Mouse (Mus musculus) thymus, adult 2 months (tissue): ENCODE data around the gene Yipf6. TPM values are rescaled to one million over a fixed set of nuclear protein-coding genes. Genes with fewer than 3 reads are reported as not detected.

Source experiments
- DNase-seq: peaks from one replicate; pipeline ENCODE4 v3.0.0; 2021
- H3K27ac ChIP-seq: fragments of 200-500 bp; 2 replicates; pipeline ENCODE4 v1.5.1; 2012; ENCODE audit warnings: low read length, control low read depth; ENCODE audit not compliant: control insufficient read depth, insufficient read depth
- H3K27me3 ChIP-seq: fragments of 200-500 bp; 2 replicates; pipeline ENCODE4 v1.6.1; 2012; ENCODE audit warnings: mild to moderate bottlenecking, low read length, moderate library complexity, mixed read lengths; ENCODE audit not compliant: control insufficient read depth, insufficient read depth
- H3K36me3 ChIP-seq: fragments of 200-500 bp; 2 replicates; pipeline ENCODE4 v1.6.1; 2012; ENCODE audit warnings: mild to moderate bottlenecking, low read length, moderate library complexity; ENCODE audit not compliant: control insufficient read depth, insufficient read depth
- H3K4me1 ChIP-seq: fragments of 200-500 bp; replicated peaks from 2 replicates; pipeline ENCODE4 v1.6.1; 2012; ENCODE audit warnings: low read length; ENCODE audit not compliant: control insufficient read depth, insufficient read depth
- H3K4me3 ChIP-seq: fragments of 200-500 bp; 2 replicates; pipeline ENCODE4 v1.5.1; 2012; ENCODE audit warnings: mild to moderate bottlenecking, low read length, control low read depth, moderate library complexity; ENCODE audit not compliant: control insufficient read depth, insufficient read depth
- CTCF ChIP-seq: fragments of 200-500 bp; IDR thresholded peaks from 2 replicates; pipeline ENCODE4 v1.5.1; 2012; ENCODE audit warnings: mild to moderate bottlenecking, control low read depth, low read length, moderate library complexity, borderline replicate concordance; ENCODE audit not compliant: control insufficient read depth, poor library complexity, insufficient read depth; ENCODE audit errors: extremely low read depth
- POLR2A ChIP-seq: fragments of 200-500 bp; IDR thresholded peaks from 2 replicates; pipeline ENCODE4 v1.6.1; 2012; ENCODE audit warnings: mild to moderate bottlenecking, low read length, control low read depth, moderate library complexity; ENCODE audit not compliant: control insufficient read depth, poor library complexity, insufficient read depth; ENCODE audit errors: extremely low read depth
- WGBS: fragments of 180-500 bp; shearing (Covaris S2); methylation state at CpG from one replicate; pipeline ENCODE4 v1.1.7; 2018; 5-methylcytosine and 5-hydroxymethylcytosine counted together
- polyA plus RNA-seq: library from polyadenylated mRNA; depleted of rRNA; stranded (reverse); fragments of >200 nt; gene quantifications from 2 replicates; pipeline ENCODE4 v1.2.3, GENCODE M21; 2012

Yipf6 gene
- polyA plus RNA-seq, 1 experiment = 16.5 TPM

DNA sequence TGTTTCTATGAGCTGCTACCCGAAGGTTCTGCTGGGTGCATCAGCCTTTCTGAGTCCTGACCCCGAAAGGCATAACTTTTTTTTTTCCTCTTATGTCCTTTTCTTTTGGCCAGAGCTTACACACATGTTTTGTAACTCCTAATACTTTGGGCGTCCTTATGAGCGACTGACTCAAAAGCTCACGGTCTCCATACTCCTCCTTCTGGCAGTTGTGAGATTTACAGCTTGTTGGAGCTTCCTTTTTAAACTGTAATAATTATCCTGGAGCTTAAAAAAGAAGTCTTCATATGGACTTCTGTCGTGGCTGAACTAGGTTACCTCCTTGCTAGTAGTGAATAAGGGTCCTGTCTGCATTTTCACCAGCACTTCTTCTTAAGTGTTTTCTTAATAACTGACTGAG is 16.7 kb upstream of the Yipf6 start:
- Histone ChIP-seq H3K27ac (no peak overlapping the region), H3K27me3 (no peaks in the 10 kb centered on the region), H3K36me3 (no peaks in the 10 kb centered on the region), H3K4me1 (no peaks in the 10 kb centered on the region), H3K4me3 (no peak overlapping the region)
- 12% methylated on average over 6 of the region's 6 CpGs for WGBS
- no peak for DNase-seq
- TF ChIP-seq CTCF = no peak
- TF ChIP-seq POLR2A = no peak

DNA sequence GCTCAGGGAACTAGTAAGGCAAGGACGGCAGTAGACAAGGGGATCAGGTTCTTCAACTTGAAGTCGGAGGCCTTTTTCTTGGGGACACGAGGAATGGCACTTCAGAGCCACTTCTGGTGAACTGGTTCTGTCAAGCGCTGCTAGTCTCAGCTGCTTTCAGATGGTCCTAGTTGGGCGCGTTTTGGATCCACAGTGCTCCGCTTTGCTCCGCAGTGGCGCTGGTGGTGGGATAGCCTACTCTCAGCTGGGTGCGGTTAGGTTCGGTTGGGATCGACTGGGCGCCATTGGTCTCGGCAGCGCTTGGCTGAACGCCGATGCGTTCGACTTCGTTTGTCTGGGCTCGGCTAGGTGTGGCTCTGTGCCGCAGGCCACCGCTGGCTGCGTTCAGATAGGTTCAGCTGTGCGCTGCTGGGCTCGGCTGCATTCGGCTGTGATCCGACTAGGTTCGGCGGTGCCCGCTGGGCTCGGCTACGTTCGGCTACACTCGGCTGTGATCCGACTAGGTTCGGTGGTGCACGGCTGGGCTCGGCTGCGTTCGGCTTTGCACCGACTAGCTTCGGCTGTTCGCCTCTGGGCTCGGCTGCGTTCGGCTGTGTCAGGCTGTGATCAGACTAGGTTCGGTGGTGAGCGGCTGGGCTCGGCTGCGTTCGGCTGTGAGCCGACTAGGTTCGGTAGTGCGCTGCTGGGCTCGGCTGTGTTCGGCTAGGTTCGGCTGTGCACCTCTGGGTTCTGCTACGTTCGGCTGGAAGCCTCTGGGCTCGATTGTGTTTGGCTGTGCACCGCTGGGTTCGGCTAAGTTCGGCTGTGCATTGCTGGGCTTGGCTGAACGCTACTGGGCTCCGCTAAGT is 815 bp downstream of the Yipf6 start:
- Histone ChIP-seq H3K4me1 (peaks cover 4% of the 10 kb centered on the region; the same call in 1 of the 2 replicates), H3K4me3 (peak overlapping the region; percentile 100), H3K36me3 (no peaks in the 10 kb centered on the region), H3K27ac (peak overlapping the region; percentile 74), H3K27me3 (no peaks in the 10 kb centered on the region)
- TF ChIP-seq CTCF (no peak), POLR2A (0 out of 2 replicates have a peak, but pooled peaks have one; percentile 14)
- WGBS = 3% methylated on average over 66 of the region's 66 CpGs
- peak; percentile 85 for DNase-seq

DNA sequence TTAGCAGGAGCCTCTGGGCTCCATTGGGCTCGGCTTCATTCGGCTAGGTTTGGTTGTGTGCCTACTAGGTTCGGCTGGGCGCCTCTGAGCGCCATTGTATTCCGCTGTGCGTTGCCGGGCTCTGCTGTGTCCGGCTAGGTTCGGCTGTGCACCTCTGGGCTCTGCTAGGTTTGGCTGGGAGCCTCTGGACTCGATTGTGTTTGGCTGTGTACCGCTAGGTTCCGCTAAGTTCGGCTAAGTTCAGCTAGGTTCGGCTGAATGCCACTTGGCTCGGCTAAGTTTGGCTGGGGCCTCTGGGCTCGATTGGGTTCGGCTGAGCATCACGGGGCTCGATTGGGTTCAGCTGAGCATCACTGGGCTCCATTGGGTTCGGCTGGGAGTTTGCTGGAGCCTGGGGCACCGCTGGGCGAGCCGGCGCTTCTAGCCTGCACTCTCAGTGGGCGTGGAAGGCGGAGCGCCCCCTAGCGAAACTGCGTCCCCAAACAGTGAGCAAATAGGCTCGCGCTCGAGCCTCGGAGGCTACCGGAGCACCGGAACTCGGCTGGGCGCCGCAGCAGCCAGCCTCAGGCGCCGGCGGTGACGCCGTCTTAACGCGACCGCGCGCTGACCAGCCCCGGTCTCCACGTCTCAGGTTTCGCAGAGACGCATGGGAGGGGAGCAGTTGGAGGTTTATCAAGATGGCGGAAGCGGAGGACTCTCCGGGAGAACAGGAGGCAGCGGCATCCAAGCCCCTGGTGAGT is 1.6 kb downstream of the Yipf6 start:
- Histone ChIP-seq H3K36me3 (no peaks in the 10 kb centered on the region), H3K4me3 (peak overlapping the region; percentile 100), H3K27me3 (no peaks in the 10 kb centered on the region), H3K27ac (peak overlapping the region; percentile 75), H3K4me1 (peaks cover 4% of the 10 kb centered on the region; the same call in 1 of the 2 replicates)
- under 1% methylated on average over 56 of the region's 57 CpGs for WGBS
- DNase-seq = peak; percentile 90
- 0 out of 2 replicates have a peak, but pooled peaks have one; percentile 25 for TF ChIP-seq POLR2A
- TF ChIP-seq CTCF = peak; percentile 76; the same call in 1 of the 2 replicates

DNA sequence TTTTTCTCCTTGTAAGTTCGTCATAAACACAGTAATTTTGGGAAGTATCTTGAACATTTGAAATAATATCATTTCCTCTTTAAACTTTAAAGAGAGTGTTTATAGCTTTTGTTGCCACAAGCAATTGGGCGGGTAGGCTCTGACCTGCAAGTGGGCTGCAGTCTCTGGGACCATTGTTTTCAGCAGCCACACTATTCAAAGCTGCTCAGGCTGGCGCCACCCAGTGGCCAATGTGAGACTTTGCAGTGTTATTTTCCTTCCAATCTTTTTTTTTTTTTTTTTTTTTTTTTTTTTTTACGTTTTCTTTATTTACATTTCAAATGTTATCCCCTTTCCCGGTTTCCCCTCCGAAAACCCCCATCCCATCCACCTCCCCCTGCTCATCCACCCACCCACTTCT is 17.8 kb downstream of the Yipf6 start:
- no peaks in the 10 kb centered on the region for H3K36me3 ChIP-seq
- DNase-seq = peak; percentile 9
- 25% methylated on average over 5 of the region's 6 CpGs for WGBS
- H3K4me3 ChIP-seq = no peak overlapping the region
- no peak overlapping the region for H3K27ac ChIP-seq
- TF ChIP-seq POLR2A = no peak
- TF ChIP-seq CTCF = no peak
- H3K4me1 ChIP-seq = no peaks in the 10 kb centered on the region
- H3K27me3 ChIP-seq = no peaks in the 10 kb centered on the region

DNA sequence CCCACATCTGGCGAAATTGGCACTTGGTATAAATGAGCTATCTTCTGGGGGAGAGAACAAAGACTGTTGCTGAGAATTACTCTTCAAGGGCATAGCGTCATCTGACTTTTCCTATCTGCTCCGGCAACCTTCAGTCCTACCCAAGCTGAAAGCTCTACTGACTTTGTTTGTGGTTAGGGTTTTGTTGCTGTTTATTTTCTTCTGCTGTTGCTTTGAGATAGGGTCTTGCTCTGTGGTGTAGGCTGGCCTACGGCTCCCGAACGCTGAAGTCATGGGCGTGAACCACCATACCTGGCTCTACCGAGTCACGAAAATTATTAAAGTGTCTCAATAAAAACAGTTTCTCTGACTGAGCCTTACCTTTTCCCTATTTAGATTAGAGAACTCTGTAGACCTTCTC is 22.2 kb downstream of the Yipf6 start:
- H3K4me1 ChIP-seq = no peaks in the 10 kb centered on the region
- no peak for DNase-seq
- no peak for TF ChIP-seq CTCF
- no peak for TF ChIP-seq POLR2A
- no peak overlapping the region for H3K27ac ChIP-seq
- H3K36me3 ChIP-seq = no peaks in the 10 kb centered on the region
- no peak overlapping the region for H3K4me3 ChIP-seq
- 94% methylated on average over 9 of the region's 9 CpGs for WGBS
- no peaks in the 10 kb centered on the region for H3K27me3 ChIP-seq

DNA sequence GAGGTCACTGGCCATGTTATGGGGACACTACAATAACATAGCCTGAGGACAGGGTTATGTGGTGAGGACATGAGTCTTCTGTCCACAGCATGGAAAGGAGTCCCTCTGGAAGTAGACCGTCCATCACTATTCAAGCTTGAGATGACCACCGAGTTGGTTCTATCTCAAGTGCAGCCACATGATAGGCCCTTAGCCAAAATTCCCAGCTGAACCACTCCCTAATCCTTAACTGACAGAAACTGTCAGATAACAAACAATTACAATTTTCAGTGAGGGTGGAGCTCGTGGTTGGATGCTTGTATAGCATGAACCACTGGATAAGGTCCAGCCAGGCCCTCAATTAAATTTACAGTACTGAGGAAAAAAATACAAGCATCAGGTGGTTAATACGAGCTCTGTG is 22.9 kb downstream of the Yipf6 start:
- no peak overlapping the region for H3K4me3 ChIP-seq
- 72% methylated on average over 4 of the region's 4 CpGs for WGBS

More for the DNA sequence above, 22.9 kb downstream of the Yipf6 start:
- no peak overlapping the region for H3K27ac ChIP-seq
- H3K36me3 ChIP-seq = no peaks in the 10 kb centered on the region
- no peaks in the 10 kb centered on the region for H3K4me1 ChIP-seq
- TF ChIP-seq CTCF = no peak
- TF ChIP-seq POLR2A = no peak
- no peaks in the 10 kb centered on the region for H3K27me3 ChIP-seq
- no peak for DNase-seq
